Mouse (Mus musculus): ENCODE measurements around the gene Trmt112.
"Not testable (repeated sequence)": the region's sequence is repeated elsewhere in the genome, so short reads cannot be mapped to it uniquely, and the experiment has no call there.

Gene Trmt112

GRCm38 (mm10) chr19:6909507-6910289, at the start of gene Trmt112, which contains the start of gene Prdx5:
Trmt112 (plus strand) TSS chr19:6909698.
Prdx5 (minus strand) TSS chr19:6910106.
- DNase-seq (ENCODE audit: low read depth, low spot score) = peak; percentile 98

- no peak for DNase-seq (ENCODE audit: low read depth, low spot score)
These were observed 49.5 kb upstream of the Trmt112 start for GRCm38 (mm10) chr19:6859971-6860370.

GRCm38 (mm10) chr19:6860706-6861105, 48.8 kb upstream of the Trmt112 start:
- DNase-seq (ENCODE audit: low read depth, low spot score) = no peak

- DNase-seq (ENCODE audit: low read depth, low spot score) = peak; percentile 58
These were observed 48.0 kb upstream of the Trmt112 start for GRCm38 (mm10) chr19:6861451-6861850.

- DNase-seq (ENCODE audit: low read depth, low spot score) = peak; percentile 86
These were observed 40.1 kb upstream of the Trmt112 start for GRCm38 (mm10) chr19:6869355-6869754.

GRCm38 (mm10) chr19:6871574-6872271, 37.8 kb upstream of the Trmt112 start:
- DNase-seq (ENCODE audit: low read depth, low spot score) = peak; percentile 73

- DNase-seq (ENCODE audit: low read depth, low spot score) = no peak
These were observed 36.8 kb upstream of the Trmt112 start for GRCm38 (mm10) chr19:6872701-6873100.

- peak; percentile 76 for DNase-seq (ENCODE audit: low read depth, low spot score)
These were observed 35.2 kb upstream of the Trmt112 start for GRCm38 (mm10) chr19:6874257-6874656.

- DNase-seq (ENCODE audit: low read depth, low spot score) = no peak
These were observed 33.7 kb upstream of the Trmt112 start for GRCm38 (mm10) chr19:6875834-6876233.

GRCm38 (mm10) chr19:6876799-6877198, 32.7 kb upstream of the Trmt112 start:
- peak; percentile 93 for DNase-seq (ENCODE audit: low read depth, low spot score)

GRCm38 (mm10) chr19:6877965-6878364, 31.5 kb upstream of the Trmt112 start:
- DNase-seq (ENCODE audit: low read depth, low spot score) = no peak

GRCm38 (mm10) chr19:6892512-6892911, 17.0 kb upstream of the Trmt112 start:
- DNase-seq (ENCODE audit: low read depth, low spot score) = no peak

GRCm38 (mm10) chr19:6893731-6894451, 15.6 kb upstream of the Trmt112 start:
- no peak for DNase-seq (ENCODE audit: low read depth, low spot score)

- DNase-seq (ENCODE audit: low read depth, low spot score) = not testable (repeated sequence)
These were observed 13.7 kb upstream of the Trmt112 start for GRCm38 (mm10) chr19:6895608-6896305.

GRCm38 (mm10) chr19:6899641-6900040, 9.9 kb upstream of the Trmt112 start:
- DNase-seq (ENCODE audit: low read depth, low spot score) = no peak

- DNase-seq (ENCODE audit: low read depth, low spot score) = no peak
These were observed 6.5 kb upstream of the Trmt112 start for GRCm38 (mm10) chr19:6903031-6903430.

GRCm38 (mm10) chr19:6904846-6905245, 4.7 kb upstream of the Trmt112 start:
- no peak for DNase-seq (ENCODE audit: low read depth, low spot score)

- DNase-seq (ENCODE audit: low read depth, low spot score) = no peak
These were observed 3.9 kb upstream of the Trmt112 start for GRCm38 (mm10) chr19:6905498-6906159.

GRCm38 (mm10) chr19:6906199-6906598, 3.3 kb upstream of the Trmt112 start:
- no peak for DNase-seq (ENCODE audit: low read depth, low spot score)

GRCm38 (mm10) chr19:6907094-6907493, 2.4 kb upstream of the Trmt112 start:
- no peak for DNase-seq (ENCODE audit: low read depth, low spot score)
